Mouse (Mus musculus): ENCODE data around the gene Elavl1. TPM values are rescaled to one million over a fixed set of nuclear protein-coding genes. Genes with fewer than 3 reads are reported as not detected.

Gene Elavl1
- total RNA-seq, 2 experiments from 2014 or later, result 70.1 to 76.5 TPM

Other genes starting within 250 kb of the Elavl1 start
- 1 to 10 TPM; 2.3 to 3.1 TPM for gene Cd209f, start 219.6 kb downstream of the Elavl1 start, total RNA-seq (2021)
- gene Cd209g, start 191.3 kb downstream of the Elavl1 start, total RNA-seq (2021), result under 1 TPM in 1 of 2 experiments, not detected in 1; 0.13 TPM
- 10 to 100 TPM; 25.2 to 29.0 TPM for gene Evi5l, start 158.8 kb downstream of the Elavl1 start, total RNA-seq (2021)
- under 1 TPM; 0.13 to 0.27 TPM for gene Prr36, start 108.0 kb downstream of the Elavl1 start, total RNA-seq (2021)
- under 1 TPM in 1 of 2 experiments, not detected in 1; 0.07 TPM for gene Lrrc8e, start 98.6 kb downstream of the Elavl1 start, total RNA-seq (2021)
- gene Map2k7, start 86.7 kb downstream of the Elavl1 start, total RNA-seq (2021), result 10 to 100 TPM; 58.3 to 62.6 TPM
- under 1 TPM in 1 of 2 experiments, not detected in 1; 0.20 TPM for gene Gm49320, start 86.5 kb downstream of the Elavl1 start, total RNA-seq (2021)
- 1 to 10 TPM; 5.2 to 9.7 TPM for gene Tgfbr3l, start 77.2 kb downstream of the Elavl1 start, total RNA-seq (2021)
- gene Snapc2, start 72.3 kb downstream of the Elavl1 start, total RNA-seq (2021), result 10 to 100 TPM; 21.7 to 22.5 TPM
- gene Ctxn1, start 66.1 kb downstream of the Elavl1 start, total RNA-seq (2021), result 1 to 10 TPM; 7.5 to 8.0 TPM
- gene Timm44, start 49.5 kb downstream of the Elavl1 start, total RNA-seq (2021), result 10 to 100 TPM; 73.9 to 78.4 TPM
- 10 to 100 TPM in 1 of 2 experiments, 1 to 10 TPM in 1; 7.6 to 11.9 TPM for gene Ccl25, start 203 bp downstream of the Elavl1 start, total RNA-seq (2021)
- 10 to 100 TPM; 14.6 to 16.4 TPM for gene Cers4, start 167.6 kb upstream of the Elavl1 start, total RNA-seq (2021)